Mouse (Mus musculus) E14TG2a.4 (cell line): Measurements from ENCODE around the gene Susd4.

Experiments
- CTCF ChIP-seq: conservative IDR thresholded peaks from 2 replicates; pipeline ENCODE4 v1.5.1; 2014; ENCODE audit warnings: low read length
- NANOG ChIP-seq: IDR thresholded peaks from 2 replicates; pipeline ENCODE4 v1.6.1; 2014; ENCODE audit warnings: borderline replicate concordance, low read length, mixed read lengths
- POU5F1 ChIP-seq: IDR thresholded peaks from 2 replicates; pipeline ENCODE4 v1.6.1; 2014; ENCODE audit warnings: low read length, borderline replicate concordance

GRCm38 (mm10) chr1:182902095-182902494 lies 138.4 kb downstream of the Susd4 start:
- TF ChIP-seq CTCF (no peak), POU5F1 (no peak), NANOG (no peak)
